Mouse (Mus musculus) brain, embryonic 14.5 days (tissue): ENCODE data around the gene Sel1l2.

Source experiments
- CTCF ChIP-seq: fragments of 200-500 bp; IDR thresholded peaks from 2 replicates; pipeline ENCODE4 v1.5.1; 2012; ENCODE audit warnings: inconsistent platforms, mild to moderate bottlenecking, moderate library complexity, borderline replicate concordance; ENCODE audit not compliant: insufficient read depth, insufficient read length; ENCODE audit errors: extremely low read depth
- POLR2A ChIP-seq: fragments of 200-500 bp; IDR thresholded peaks from 2 replicates; pipeline ENCODE4 v1.6.1; 2012; ENCODE audit warnings: mild to moderate bottlenecking, inconsistent platforms, borderline replicate concordance; ENCODE audit not compliant: poor library complexity, insufficient read depth, insufficient read length, severe bottlenecking; ENCODE audit errors: extremely low read depth

- TF ChIP-seq POLR2A (no peak), CTCF (no peak)
Measured at GRCm38 (mm10) chr2:140342394-140342793, 47.1 kb downstream of the Sel1l2 start.
